Mouse (Mus musculus): ENCODE results near the gene Frk. TPM values are rescaled to one million over a fixed set of nuclear protein-coding genes. Genes with fewer than 3 reads are reported as not detected.

The Frk gene
- polyA plus RNA-seq, 1 experiment from 2014 or later: 1.2 TPM

DNA sequence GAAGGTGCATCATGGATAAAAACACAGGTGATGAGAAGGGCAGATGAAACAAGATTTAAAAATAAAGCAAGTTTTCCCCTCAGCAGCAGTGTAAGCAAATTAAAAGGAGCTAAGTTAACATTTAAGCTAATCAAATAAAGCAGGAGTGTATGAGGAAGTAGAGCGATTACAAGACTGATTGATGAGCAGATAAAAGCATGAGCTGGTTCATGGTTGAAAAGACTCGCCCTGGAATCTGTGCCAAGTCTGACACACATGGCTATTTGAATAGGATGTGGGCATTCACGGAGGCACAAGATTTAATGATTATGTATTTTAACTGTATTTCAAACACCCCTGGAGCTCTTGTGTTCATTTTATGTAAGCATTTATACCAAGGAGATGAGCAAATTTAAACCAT, 28.0 kb downstream of the Frk start:
- Histone ChIP-seq H3K9ac (replicated peaks) (no peak overlapping the region), H3K27ac (replicated peaks) (no peak overlapping the region), H3K27me3 (replicated peaks) (no peaks in the 10 kb centered on the region), H3K4me2 (no peak overlapping the region), H3K4me3 (replicated peaks) (no peak overlapping the region), H3K36me3 (no peaks in the 10 kb centered on the region), H3K4me1 (0 out of 2 replicates have a peak, but pooled peaks cover 3% of the 10 kb centered on the region), H3K9me3 (replicated peaks) (no peaks in the 10 kb centered on the region)
- 54% methylated on average over 3 of the region's 3 CpGs for WGBS
- ATAC-seq (ENCODE audit: low FRiP score): no peak

DNA sequence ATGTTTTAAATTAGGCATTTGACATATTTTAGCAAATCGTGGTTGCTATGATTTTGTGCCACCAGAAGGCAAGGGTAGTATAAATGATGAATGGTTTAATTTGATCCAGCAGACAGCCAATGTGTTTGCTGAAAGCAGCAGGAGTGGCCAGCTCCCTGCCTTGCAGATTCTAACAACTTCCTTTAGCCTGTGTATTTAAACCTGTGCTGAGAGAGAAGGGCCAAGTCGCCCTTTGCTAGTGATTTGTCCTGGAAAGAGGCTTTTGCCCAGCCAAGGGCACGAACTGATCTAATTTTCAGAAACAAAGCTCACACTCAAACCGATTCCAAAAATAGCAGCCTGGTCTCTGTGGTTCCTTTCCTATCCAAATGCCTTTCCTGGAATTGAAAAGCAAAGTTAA, 29.4 kb downstream of the Frk start:
- no peak overlapping the region for H3K4me2 ChIP-seq
- H3K4me3 ChIP-seq (replicated peaks): no peak overlapping the region
- H3K27ac ChIP-seq (replicated peaks): no peak overlapping the region
- H3K36me3 ChIP-seq: no peaks in the 10 kb centered on the region
- 0 out of 2 replicates have a peak, but pooled peaks cover 3% of the 10 kb centered on the region for H3K4me1 ChIP-seq
- 48% methylated on average over 4 of the region's 4 CpGs for WGBS
- ATAC-seq (ENCODE audit: low FRiP score): no peak
- no peak overlapping the region for H3K9ac ChIP-seq (replicated peaks)
- no peaks in the 10 kb centered on the region for H3K27me3 ChIP-seq (replicated peaks)
- no peaks in the 10 kb centered on the region for H3K9me3 ChIP-seq (replicated peaks)

DNA sequence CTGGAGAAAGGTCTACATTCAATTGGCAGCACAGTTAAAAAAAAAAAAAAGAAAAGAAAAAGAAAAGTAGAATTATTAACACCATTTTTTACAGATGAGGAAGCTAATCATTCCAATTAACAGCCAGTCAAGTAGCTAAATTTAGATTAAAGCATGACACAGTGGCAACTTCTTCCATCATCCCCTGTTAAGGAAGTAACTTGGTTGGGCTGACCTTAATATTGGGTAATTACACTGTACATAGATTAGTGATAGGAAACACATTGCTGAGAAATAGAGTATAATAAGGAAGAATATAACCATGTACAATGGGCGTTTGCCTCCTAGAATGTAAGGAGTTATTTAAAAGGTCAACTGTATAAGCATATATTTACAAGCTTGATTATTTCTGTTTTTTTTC, 42.4 kb downstream of the Frk start:
- no peaks in the 10 kb centered on the region for H3K36me3 ChIP-seq
- H3K27ac ChIP-seq (replicated peaks): no peak overlapping the region
- no peak overlapping the region for H3K9ac ChIP-seq (replicated peaks)
- no peaks in the 10 kb centered on the region for H3K4me1 ChIP-seq
- H3K4me2 ChIP-seq: no peak overlapping the region
- ATAC-seq (ENCODE audit: low FRiP score): no peak
- H3K27me3 ChIP-seq (replicated peaks): no peaks in the 10 kb centered on the region
- 80% methylated on average over 1 of the region's 1 CpGs for WGBS
- H3K9me3 ChIP-seq (replicated peaks): no peaks in the 10 kb centered on the region
- no peak overlapping the region for H3K4me3 ChIP-seq (replicated peaks)

DNA sequence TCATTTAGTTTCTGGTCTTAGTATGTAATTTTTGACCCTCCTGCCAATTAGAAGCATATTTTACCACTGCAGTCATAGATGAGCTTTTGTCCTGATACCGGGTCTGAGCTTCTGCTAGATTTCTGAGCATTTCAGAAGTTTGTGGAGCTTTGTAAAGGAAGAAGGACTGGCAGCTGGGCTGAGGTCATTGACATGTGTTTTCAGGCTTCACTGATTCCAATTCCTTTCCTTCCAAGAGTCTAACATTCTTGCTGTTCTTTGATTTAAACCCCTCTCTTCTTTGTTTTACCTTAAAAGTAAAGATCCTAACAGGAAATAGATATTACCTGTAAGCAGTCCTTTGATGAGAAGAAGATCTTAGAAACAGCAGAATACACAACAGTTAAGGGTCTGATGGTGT, 48.6 kb downstream of the Frk start:
- 85% methylated on average over 1 of the region's 1 CpGs for WGBS

DNA sequence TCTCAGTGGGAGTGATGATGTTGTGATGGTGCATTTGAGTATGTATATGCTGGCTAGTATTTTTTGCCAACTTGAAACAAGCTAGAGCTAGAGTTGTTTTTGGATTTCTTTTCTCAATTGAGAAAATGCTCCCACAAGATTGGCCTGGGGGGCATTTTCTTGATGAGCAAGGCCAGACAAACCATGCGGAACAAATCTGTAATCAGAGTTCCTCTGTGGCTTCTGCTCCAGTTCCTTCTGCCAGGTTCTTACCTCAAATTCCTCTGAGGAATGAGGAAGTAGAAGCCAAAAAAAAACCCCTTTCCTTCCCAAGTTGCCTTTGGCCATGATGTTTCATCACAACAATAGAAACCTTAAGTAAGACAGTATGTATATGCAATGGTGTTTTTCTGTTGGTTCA, 49.3 kb downstream of the Frk start:
- ATAC-seq (ENCODE audit: low FRiP score): no peak
- H3K4me1 ChIP-seq: no peaks in the 10 kb centered on the region
- no peaks in the 10 kb centered on the region for H3K9me3 ChIP-seq (replicated peaks)
- H3K27me3 ChIP-seq (replicated peaks): no peaks in the 10 kb centered on the region
- H3K9ac ChIP-seq (replicated peaks): no peak overlapping the region
- H3K4me3 ChIP-seq (replicated peaks): no peak overlapping the region
- H3K27ac ChIP-seq (replicated peaks): no peak overlapping the region
- no peaks in the 10 kb centered on the region for H3K36me3 ChIP-seq
- no peak overlapping the region for H3K4me2 ChIP-seq
- 95% methylated on average over 1 of the region's 1 CpGs for WGBS

More for the DNA sequence above, 48.6 kb downstream of the Frk start:
- Histone ChIP-seq H3K4me2 (no peak overlapping the region), H3K36me3 (no peaks in the 10 kb centered on the region), H3K27me3 (replicated peaks) (no peaks in the 10 kb centered on the region), H3K27ac (replicated peaks) (no peak overlapping the region), H3K9me3 (replicated peaks) (no peaks in the 10 kb centered on the region), H3K9ac (replicated peaks) (no peak overlapping the region), H3K4me3 (replicated peaks) (no peak overlapping the region), H3K4me1 (no peaks in the 10 kb centered on the region)
- no peak for ATAC-seq (ENCODE audit: low FRiP score)

DNA sequence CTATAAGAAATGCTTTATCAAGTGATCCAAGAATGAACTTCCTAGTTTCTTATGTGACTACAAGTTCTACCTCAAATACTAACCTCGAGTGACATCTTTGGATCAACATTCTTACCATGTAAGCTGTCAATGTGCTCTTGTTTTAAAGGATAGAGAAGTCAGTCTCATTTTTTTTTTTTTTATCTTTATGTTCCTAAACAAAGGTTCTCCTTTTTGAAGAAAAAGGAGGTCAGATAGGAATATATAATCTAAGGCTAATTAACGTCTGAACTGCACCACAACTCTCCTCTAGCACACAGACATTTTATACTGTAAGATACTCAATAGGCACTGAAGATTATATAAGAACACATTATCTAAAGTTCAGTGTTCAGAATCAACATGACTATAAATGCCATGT, 57.5 kb downstream of the Frk start:
- Histone ChIP-seq H3K4me1 (no peaks in the 10 kb centered on the region), H3K27ac (replicated peaks) (no peak overlapping the region), H3K36me3 (no peaks in the 10 kb centered on the region), H3K9me3 (replicated peaks) (no peaks in the 10 kb centered on the region), H3K9ac (replicated peaks) (no peak overlapping the region), H3K27me3 (replicated peaks) (no peaks in the 10 kb centered on the region), H3K4me3 (replicated peaks) (no peak overlapping the region), H3K4me2 (no peak overlapping the region)
- ATAC-seq (ENCODE audit: low FRiP score): no peak
- WGBS: 82% methylated on average over 2 of the region's 2 CpGs

DNA sequence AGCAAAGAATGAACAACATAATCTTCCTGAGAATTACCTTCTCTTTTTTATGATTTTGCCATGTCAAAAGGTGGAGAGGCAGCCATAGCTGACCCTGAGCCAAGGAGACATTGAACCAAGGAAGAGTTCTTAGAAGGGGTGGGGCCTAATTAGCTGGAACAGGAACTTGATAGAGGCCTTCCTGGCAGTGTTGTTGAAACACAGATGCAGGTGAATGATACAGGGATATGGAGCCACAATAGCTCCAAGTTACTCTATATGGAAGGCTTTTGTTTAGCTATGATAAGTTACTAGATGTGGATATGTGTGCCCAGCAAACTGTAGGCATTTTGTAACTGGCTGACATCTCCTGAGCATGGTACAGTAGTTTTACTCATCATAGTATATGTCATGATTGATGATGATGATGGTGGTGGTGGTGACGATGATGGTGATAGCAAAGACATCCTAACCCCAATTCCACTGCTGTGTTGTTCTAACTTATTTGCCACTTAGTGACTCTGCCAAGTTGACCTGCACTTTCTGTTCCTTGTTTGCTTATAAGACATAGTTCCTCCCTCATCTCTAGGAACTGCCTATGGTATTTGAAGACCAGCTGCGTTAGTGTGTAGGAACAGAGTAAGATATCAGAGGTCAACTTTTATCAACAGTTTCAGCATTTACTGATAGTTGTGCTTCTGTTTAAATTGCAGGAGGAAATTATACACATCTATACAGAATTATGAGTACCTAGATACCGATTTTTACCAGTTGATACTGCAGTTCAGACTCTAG, 58.7 kb downstream of the Frk start:
- WGBS: 90% methylated on average over 3 of the region's 3 CpGs

DNA sequence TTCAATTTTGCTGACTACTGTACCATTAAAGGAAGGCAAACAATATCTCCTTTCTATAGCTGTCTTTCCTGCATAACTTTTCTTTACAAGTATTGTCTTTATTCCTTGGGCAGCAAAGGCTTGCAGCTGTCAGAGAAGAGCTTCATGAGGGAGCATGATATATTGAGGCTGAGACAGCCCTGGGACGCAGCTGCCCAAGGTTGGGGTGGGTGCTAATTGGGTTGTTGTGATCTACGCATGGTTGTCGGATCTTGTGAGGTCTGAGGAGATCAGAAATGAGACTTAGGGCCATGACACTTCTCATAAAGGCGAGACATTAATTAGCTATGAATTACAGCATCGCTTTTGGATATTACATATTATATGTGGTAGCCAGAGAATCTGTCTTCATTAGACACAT, 67.4 kb downstream of the Frk start:
- Histone ChIP-seq H3K4me2 (no peak overlapping the region), H3K36me3 (no peaks in the 10 kb centered on the region), H3K27ac (replicated peaks) (no peak overlapping the region), H3K4me3 (replicated peaks) (no peak overlapping the region), H3K4me1 (no peaks in the 10 kb centered on the region), H3K9ac (replicated peaks) (no peak overlapping the region), H3K9me3 (replicated peaks) (no peaks in the 10 kb centered on the region), H3K27me3 (replicated peaks) (no peaks in the 10 kb centered on the region)
- ATAC-seq (ENCODE audit: low FRiP score): no peak
- 58% methylated on average over 5 of the region's 5 CpGs for WGBS

More for the DNA sequence above, 58.7 kb downstream of the Frk start:
- no peaks in the 10 kb centered on the region for H3K27me3 ChIP-seq (replicated peaks)
- H3K4me3 ChIP-seq (replicated peaks): no peak overlapping the region
- no peak overlapping the region for H3K27ac ChIP-seq (replicated peaks)
- no peak overlapping the region for H3K4me2 ChIP-seq
- no peak overlapping the region for H3K9ac ChIP-seq (replicated peaks)
- H3K36me3 ChIP-seq: no peaks in the 10 kb centered on the region
- no peaks in the 10 kb centered on the region for H3K4me1 ChIP-seq
- no peaks in the 10 kb centered on the region for H3K9me3 ChIP-seq (replicated peaks)
- ATAC-seq (ENCODE audit: low FRiP score): no peak

DNA sequence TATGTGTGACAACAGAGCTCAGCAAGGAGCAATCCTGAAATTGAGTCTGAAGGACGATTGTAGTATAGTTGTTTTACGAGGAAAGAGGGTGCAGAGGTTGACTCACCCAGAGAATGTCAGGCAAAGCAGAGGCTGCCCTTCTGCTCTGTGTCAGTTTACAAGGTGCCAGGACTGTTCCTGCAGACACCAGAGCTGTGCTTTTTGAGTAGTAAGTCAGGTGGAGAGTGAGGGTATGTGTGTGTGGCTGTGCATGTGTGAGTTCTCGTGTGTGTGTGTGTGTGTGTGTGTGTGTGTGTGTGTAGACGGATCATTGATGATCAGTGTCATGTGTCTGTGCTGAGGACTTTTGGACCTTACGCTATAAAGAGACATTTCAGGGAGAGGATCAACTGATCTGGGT, 68.4 kb downstream of the Frk start:
- WGBS: 70% methylated on average over 5 of the region's 5 CpGs
- ATAC-seq (ENCODE audit: low FRiP score): no peak

DNA sequence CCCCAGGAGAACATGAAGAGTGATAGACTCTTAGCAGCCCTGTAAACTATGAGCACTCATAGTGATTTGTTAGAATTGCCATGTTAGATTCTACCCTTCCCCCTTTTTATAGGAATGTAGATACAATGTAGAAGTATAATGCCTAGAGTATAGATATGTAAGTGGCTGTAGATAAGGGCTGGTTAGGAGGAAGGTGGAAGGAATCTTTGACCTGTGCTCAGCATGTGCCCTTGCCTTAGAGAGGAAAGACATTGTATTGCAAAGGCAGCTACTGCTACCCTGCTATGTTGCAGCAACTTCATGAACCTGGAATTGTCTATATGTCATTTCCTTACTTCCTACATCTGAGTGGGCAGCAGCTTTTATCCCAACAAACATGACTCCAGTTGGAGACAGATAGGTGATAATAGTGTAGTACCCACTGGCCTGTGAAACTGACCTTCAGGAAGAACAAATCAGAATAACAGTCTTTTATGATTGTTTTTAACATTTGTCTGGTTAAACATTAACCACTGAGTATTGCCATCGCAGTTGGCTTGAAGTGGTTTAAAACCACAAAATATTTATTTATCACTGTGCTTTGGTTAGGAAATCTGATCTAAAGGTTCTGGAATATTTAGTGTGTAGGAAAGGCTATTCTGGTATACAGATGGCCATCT, 80.4 kb downstream of the Frk start:
- ATAC-seq (ENCODE audit: low FRiP score): no peak
- Histone ChIP-seq H3K9me3 (replicated peaks) (no peaks in the 10 kb centered on the region), H3K4me1 (no peaks in the 10 kb centered on the region), H3K9ac (replicated peaks) (no peak overlapping the region), H3K4me3 (replicated peaks) (no peak overlapping the region), H3K27ac (replicated peaks) (no peak overlapping the region), H3K36me3 (no peaks in the 10 kb centered on the region), H3K27me3 (replicated peaks) (no peaks in the 10 kb centered on the region), H3K4me2 (no peak overlapping the region)
- whole genome bisulfite sequencing: 93% methylated on average over 1 of the region's 1 CpGs

More for the DNA sequence above, 68.4 kb downstream of the Frk start:
- no peaks in the 10 kb centered on the region for H3K27me3 ChIP-seq (replicated peaks)
- H3K27ac ChIP-seq (replicated peaks): no peak overlapping the region
- no peak overlapping the region for H3K4me2 ChIP-seq
- no peaks in the 10 kb centered on the region for H3K36me3 ChIP-seq
- H3K4me3 ChIP-seq (replicated peaks): no peak overlapping the region
- no peaks in the 10 kb centered on the region for H3K9me3 ChIP-seq (replicated peaks)
- H3K4me1 ChIP-seq: no peaks in the 10 kb centered on the region
- H3K9ac ChIP-seq (replicated peaks): no peak overlapping the region

DNA sequence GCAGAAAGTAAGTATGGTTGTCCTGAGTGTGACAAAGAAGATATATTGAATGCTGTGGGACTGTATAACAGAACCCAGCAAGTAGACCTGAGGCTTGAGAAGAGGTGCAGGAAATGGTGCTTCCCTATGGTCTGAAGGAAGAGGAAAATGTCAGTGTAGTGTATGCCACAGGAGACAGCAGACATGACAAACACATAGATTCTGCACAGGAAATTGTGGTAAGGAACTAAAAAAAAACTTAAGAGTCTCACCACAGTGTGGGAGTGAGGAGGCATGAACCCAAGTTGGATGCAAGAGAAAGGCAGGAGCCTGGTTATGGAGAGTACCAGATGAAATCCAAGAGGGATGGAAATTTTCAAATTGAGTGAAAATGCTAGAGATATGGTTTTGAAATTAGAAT, 132.3 kb downstream of the Frk start:
- H3K27ac ChIP-seq (replicated peaks): no peak overlapping the region
- H3K27me3 ChIP-seq (replicated peaks): no peaks in the 10 kb centered on the region
- H3K4me1 ChIP-seq: no peaks in the 10 kb centered on the region
- no peak overlapping the region for H3K4me3 ChIP-seq (replicated peaks)
- no peak overlapping the region for H3K4me2 ChIP-seq
- ATAC-seq (ENCODE audit: low FRiP score): no peak
- H3K9ac ChIP-seq (replicated peaks): no peak overlapping the region
- no peaks in the 10 kb centered on the region for H3K9me3 ChIP-seq (replicated peaks)
- H3K36me3 ChIP-seq: no peaks in the 10 kb centered on the region

DNA sequence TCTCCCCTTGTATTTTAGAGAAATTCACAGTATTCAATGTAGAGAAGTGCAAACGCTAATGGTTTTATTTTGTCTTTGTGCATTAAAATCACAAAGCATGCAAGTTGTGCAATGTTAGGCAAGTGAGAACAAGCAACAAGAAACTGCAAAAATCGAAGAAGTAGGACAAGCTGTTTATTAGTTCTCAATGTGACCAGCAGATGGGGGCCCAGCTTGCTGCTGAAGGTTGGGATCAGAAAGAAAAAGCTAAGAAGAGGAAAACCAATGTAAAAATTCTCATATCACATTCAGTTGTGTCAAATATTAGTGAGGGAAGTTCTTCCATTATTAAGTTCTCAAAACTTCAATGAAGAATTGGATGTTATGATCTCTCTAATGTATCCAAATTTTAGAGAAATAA, 134.0 kb downstream of the Frk start:
- H3K4me1 ChIP-seq: no peaks in the 10 kb centered on the region
- WGBS: 71% methylated on average over 2 of the region's 2 CpGs
- no peak overlapping the region for H3K27ac ChIP-seq (replicated peaks)
- no peaks in the 10 kb centered on the region for H3K27me3 ChIP-seq (replicated peaks)
- H3K9ac ChIP-seq (replicated peaks): no peak overlapping the region
- no peaks in the 10 kb centered on the region for H3K36me3 ChIP-seq
- no peak overlapping the region for H3K4me2 ChIP-seq
- no peak for ATAC-seq (ENCODE audit: low FRiP score)
- H3K4me3 ChIP-seq (replicated peaks): no peak overlapping the region
- no peaks in the 10 kb centered on the region for H3K9me3 ChIP-seq (replicated peaks)
